Mouse (Mus musculus) megakaryocyte progenitor cell, adult 5-6 weeks (primary cell): ENCODE results near the gene Ppm1e. TPM values are rescaled to one million over a fixed set of nuclear protein-coding genes. Genes with fewer than 3 reads are reported as not detected.

Experiments used
- ATAC-seq: replicated peaks from 2 replicates; pipeline ENCODE4 v1.8.0; 2016; ENCODE audit warnings: mild to moderate bottlenecking, moderate TSS enrichment, inconsistent platforms; ENCODE audit not compliant: poor library complexity
- total RNA-seq, 2 experiments: library from RNA; stranded (forward) in 1 of 2; stranded (reverse) in 1 of 2; fragments of 157-497, 149-512 nt in 1 of 2; fragments of 200-1000 nt in 1 of 2; gene quantifications; 2 replicates each; pipeline versions ENCODE4 v1.2.3 to v1.2.4; 2015 to 2017

Gene Ppm1e
- total RNA-seq, 2 experiments from 2014 or later: 0.87 to 0.91 TPM

DNA sequence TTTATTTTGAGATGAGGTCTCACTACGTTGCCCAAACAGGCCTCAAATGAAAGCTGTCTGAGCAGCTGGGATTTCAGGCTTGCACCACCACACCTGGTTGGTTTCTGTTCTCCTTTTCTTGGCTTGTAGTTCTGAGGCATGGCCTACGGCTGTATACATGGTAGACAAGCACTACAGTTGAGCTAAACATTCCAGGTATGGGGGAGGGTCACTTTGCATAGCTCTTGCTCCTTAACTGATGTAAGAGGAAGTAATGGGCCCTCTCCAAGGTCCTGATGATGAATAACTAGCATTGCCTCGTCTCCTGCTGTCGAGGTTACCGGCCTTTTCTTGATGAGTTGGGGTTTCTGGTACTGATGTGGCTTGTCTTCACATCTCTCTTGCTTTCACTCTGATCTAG, 104.7 kb downstream of the Ppm1e start:
- no peak for ATAC-seq

GRCm38 (mm10) chr11:87253294-87253693, 105.5 kb downstream of the Ppm1e start:
- ATAC-seq: no peak

DNA sequence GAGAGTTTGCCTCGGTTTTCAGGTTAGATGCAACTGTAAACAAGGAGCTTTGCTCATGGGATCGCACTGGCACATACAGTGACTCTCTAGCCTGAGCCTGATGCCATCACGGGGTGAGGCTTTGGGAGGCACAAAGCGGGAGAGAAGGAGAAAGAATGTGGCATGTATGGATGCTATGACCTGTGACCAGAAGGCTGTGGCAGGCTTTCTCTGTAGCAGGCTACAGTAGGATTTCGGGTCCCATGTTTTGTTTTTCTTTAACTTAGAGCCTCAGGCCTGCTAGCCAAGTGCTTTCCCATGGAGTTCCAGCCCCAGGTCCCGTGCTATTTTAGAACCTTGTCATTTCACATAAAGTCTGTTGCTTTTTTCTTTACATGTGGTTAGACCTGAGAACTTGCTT, 108.7 kb downstream of the Ppm1e start:
- no peak for ATAC-seq

- ATAC-seq: no peak
These were observed 111.3 kb downstream of the Ppm1e start for GRCm38 (mm10) chr11:87247494-87247866.

- ATAC-seq: no peak
These were observed 111.9 kb downstream of the Ppm1e start for GRCm38 (mm10) chr11:87246724-87247493.

GRCm38 (mm10) chr11:87246107-87246651, 112.6 kb downstream of the Ppm1e start:
- ATAC-seq: no peak

- ATAC-seq: peak; percentile 42
These were observed 113.5 kb downstream of the Ppm1e start for GRCm38 (mm10) chr11:87245171-87245840.

- no peak for ATAC-seq
These were observed 117.6 kb downstream of the Ppm1e start for GRCm38 (mm10) chr11:87241256-87241655.

- no peak for ATAC-seq
These were observed 118.0 kb downstream of the Ppm1e start for GRCm38 (mm10) chr11:87240833-87241215.

DNA sequence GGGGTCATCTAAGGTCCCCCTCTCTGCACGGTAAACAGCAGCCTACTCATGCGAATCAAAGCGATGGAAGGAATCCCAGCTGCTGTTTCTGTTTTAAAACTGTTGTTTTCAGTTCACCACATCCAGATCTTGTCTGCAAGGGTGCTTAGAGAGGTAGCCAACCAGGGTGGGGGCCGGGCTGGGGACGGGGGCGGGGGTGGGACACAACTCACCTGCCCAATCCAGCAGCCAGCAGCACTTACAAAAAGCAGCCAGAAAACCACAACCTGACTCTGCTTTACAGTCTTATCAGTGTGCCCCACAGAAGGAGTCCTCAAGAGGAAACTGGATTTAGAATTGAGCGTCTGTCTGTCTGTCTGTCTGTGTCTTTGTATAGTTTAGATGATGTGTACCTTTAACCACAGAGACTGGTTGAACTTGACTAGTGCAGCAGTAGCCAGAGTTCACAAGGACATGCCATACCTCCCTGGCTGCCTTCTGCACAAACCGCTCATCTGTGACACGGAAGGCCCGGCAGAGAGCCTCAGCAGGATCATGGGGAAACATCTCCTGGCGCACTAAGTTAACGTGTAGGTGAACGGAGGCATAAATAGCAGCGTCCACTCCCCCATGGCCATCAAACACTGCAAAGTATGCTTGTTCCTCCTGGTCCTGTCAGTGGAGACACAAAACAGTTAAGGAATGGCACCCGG, 118.5 kb downstream of the Ppm1e start:
- ATAC-seq: no peak

- ATAC-seq: no peak
These were observed 119.8 kb downstream of the Ppm1e start for GRCm38 (mm10) chr11:87238891-87239530.

- ATAC-seq: no peak
These were observed 123.3 kb downstream of the Ppm1e start for GRCm38 (mm10) chr11:87235486-87235872.

DNA sequence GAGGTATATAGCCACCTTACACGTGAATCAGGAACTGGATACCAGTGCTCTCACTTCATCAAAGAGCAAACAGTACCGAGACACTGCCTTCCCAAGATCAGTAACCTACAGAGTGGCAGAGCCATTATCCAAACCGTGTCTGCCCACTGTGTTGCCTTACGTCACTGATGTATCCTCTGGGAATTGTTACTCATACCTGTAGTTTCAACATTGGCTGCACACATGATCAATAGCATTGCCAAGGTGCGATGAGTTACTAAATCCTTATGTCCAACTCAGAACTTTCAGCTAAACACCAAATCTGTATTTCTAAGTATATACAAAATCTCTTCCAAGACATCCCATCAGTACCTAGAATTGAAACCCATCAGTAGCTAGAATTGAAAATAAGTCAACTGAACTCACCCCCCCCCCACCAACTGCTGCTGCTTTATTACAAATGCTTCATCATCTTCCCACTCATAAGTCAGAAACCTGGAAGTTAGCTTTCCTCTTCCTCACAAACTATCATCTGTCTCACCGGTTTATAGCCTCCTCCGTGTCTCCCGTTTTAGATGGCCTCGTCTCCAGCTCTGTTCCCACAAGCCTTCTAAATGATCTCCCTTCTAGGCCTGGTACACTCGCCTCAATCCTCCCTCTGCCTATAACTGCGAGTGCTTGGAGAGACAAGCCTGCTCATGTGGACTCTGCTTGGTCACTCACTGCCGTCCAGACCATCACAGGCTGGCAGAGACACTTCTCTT, 123.9 kb downstream of the Ppm1e start:
- no peak for ATAC-seq

DNA sequence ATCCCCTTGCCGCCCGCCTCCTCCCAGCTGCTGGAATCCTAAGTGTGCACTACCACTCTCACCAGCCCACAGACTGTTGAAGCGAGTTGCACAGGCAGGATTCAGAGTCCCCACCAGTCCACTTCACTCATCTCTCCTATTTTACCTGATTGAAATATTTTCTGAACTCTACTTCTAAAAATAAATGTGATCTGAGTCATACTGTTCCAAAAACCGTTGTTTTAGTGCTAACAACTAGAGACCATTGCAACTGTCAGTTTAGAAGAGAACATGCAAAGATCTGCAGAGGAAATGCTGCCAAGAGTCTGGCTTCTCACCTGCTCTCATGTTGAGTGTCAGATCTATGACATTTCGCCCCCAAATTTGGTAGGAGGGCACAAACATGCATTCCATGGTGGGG, 125.4 kb downstream of the Ppm1e start:
- ATAC-seq: no peak

- ATAC-seq: no peak
These were observed 131.8 kb downstream of the Ppm1e start for GRCm38 (mm10) chr11:87227056-87227455.

GRCm38 (mm10) chr11:87222686-87223085, 136.1 kb downstream of the Ppm1e start:
- no peak for ATAC-seq

- peak; percentile 34; the same call in 1 of the 2 replicates for ATAC-seq
These were observed 146.5 kb downstream of the Ppm1e start for GRCm38 (mm10) chr11:87212313-87212712.
